Mouse (Mus musculus) lung, embryonic 14.5 days (tissue): ENCODE results near the gene Mpzl2. TPM values are rescaled to one million over a fixed set of nuclear protein-coding genes. Genes with fewer than 3 reads are reported as not detected.

ENCODE experiments used
- ATAC-seq: fragments of 200-750 bp; cut with Nextera tagmentation; 2 replicates; pipeline ENCODE4 v1.8.0; 2017; ENCODE audit warnings: mild to moderate bottlenecking, moderate TSS enrichment, moderate library complexity; ENCODE audit not compliant: insufficient read depth
- DNase-seq: peaks from one replicate; pipeline ENCODE4 v3.0.0-alpha.2; 2015
- H3K27ac ChIP-seq: fragments of 300-500 bp; sonication (generic); 2 replicates; pipeline ENCODE4 v1.5.1; 2014; ENCODE audit warnings: low read depth, mild to moderate bottlenecking, moderate library complexity
- H3K27me3 ChIP-seq: fragments of 300-500 bp; sonication (generic); 2 replicates; pipeline ENCODE4 v1.6.1; 2014; ENCODE audit warnings: low read length, control low read depth; ENCODE audit not compliant: insufficient read depth
- H3K36me3 ChIP-seq: fragments of 300-500 bp; sonication (generic); 2 replicates; pipeline ENCODE4 v1.6.1; 2014; ENCODE audit warnings: control low read depth; ENCODE audit not compliant: insufficient read depth
- H3K4me1 ChIP-seq: fragments of 300-500 bp; sonication (generic); 2 replicates; pipeline ENCODE4 v1.6.1; 2014; ENCODE audit warnings: antibody characterized with exemption, control low read depth; ENCODE audit not compliant: insufficient read depth
- H3K4me2 ChIP-seq: fragments of 300-500 bp; sonication (generic); 2 replicates; pipeline ENCODE4 v1.6.1; 2014; ENCODE audit warnings: mild to moderate bottlenecking
- H3K4me3 ChIP-seq: fragments of 300-500 bp; sonication (generic); 2 replicates; pipeline ENCODE4 v1.5.1; 2014; ENCODE audit warnings: low read depth, low read length
- H3K9ac ChIP-seq: fragments of 300-500 bp; sonication (generic); 2 replicates; pipeline ENCODE4 v1.6.1; 2014
- H3K9me3 ChIP-seq: fragments of 300-500 bp; sonication (generic); 2 replicates; pipeline ENCODE4 v1.6.1; 2016; ENCODE audit warnings: low read depth, low read length, control low read depth
- CTCF ChIP-seq: IDR thresholded peaks from 2 replicates; pipeline ENCODE4 v1.5.1; 2016; ENCODE audit warnings: antibody characterized with exemption, low read depth
- WGBS: fragments of 180-500 bp; shearing (Covaris S2); extraction: QIAGEN DNeasy Blood & Tissue Kit; methylation state at CpG from one replicate; pipeline ENCODE4 v1.1.7; 2014; 5-methylcytosine and 5-hydroxymethylcytosine counted together
- polyA plus RNA-seq: library from polyadenylated mRNA; unstranded; fragments of >200 nt; fragmentation: Nextera tagmentation; extraction: Ambion mirVana; gene quantifications from 2 replicates; pipeline ENCODE4 v1.2.1, GENCODE M21; 2014

The Mpzl2 gene
- polyA plus RNA-seq, 1 experiment from 2014 or later, result 15.0 TPM

DNA sequence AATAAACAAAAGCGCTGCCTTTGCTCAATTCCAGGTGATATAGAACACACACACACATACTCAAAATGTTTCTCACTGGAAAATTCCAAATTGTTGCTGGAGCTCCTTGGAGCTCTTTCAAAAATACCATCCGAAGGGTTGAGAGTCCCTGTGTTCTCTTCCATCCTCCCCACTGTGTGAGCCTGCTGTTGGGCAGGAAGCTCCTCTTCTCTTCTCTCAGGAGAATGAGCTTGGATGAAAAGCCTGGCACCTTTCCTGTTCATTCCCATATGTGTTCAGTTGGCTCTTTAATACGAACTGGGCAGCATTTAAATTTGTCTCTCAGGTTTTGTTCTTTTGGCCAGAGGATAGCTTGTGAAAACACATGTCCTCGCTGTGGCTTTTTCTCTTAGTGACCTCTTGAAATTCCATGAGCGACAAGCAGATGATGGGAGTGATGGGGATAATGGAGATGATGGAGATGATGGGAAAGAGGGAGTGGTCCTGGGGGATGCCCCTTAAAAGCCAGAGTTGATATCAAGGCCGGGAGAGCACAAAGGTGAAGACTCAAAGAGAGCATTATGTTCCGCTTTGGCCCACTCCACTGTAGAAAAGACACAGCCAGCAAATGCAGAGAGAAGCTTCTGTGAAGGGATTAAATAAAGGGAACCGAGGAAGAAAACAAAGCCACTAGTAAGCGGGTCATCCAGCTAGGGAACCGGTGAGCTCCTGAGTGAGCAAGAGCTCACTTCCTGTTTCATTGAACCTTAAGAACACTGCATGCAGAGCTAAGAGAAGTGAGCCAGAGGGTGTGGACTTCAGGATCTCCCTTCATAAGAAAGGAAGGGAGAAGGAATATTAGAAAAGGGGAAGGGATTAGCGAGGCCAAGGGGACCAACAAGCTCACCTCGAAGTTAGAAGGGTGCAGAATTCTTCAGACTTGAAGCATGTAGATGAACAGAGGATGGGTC is 46.4 kb downstream of the Mpzl2 start:
- 72% methylated on average over 12 of the region's 12 CpGs for WGBS
- H3K4me1 ChIP-seq, result no peaks in the 10 kb centered on the region
- no peak for ATAC-seq
- no peaks in the 10 kb centered on the region for H3K9me3 ChIP-seq
- no peaks in the 10 kb centered on the region for H3K27me3 ChIP-seq
- H3K27ac ChIP-seq, result no peak overlapping the region
- H3K36me3 ChIP-seq, result no peaks in the 10 kb centered on the region
- no peak for TF ChIP-seq CTCF
- no peak overlapping the region for H3K4me3 ChIP-seq
- no peak overlapping the region for H3K9ac ChIP-seq
- no peak overlapping the region for H3K4me2 ChIP-seq
- no peak for DNase-seq

DNA sequence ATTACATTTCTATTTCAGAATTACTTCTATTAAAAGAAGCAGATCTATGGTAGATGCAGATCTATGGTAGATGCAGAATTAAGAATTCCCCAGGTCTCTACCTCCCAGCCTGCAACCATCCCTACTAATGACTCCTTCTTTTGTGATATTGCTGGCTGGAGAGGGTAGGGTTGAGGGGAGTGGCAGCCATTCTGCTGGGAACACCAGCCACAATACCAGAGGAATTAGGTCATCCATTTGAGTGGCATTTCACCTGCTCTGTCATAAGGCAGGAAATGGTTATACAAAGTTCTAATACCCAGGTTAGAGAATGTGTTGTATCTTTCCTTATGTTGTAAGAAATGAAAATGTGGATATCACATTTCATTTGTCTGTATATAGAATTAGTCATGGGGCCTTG is 48.4 kb downstream of the Mpzl2 start:
- Histone ChIP-seq H3K27ac (no peak overlapping the region), H3K36me3 (no peaks in the 10 kb centered on the region), H3K9me3 (no peaks in the 10 kb centered on the region), H3K27me3 (no peaks in the 10 kb centered on the region), H3K9ac (no peak overlapping the region), H3K4me3 (no peak overlapping the region), H3K4me1 (no peaks in the 10 kb centered on the region), H3K4me2 (no peak overlapping the region)
- no peak for ATAC-seq
- TF ChIP-seq CTCF, result no peak
- DNase-seq, result no peak

DNA sequence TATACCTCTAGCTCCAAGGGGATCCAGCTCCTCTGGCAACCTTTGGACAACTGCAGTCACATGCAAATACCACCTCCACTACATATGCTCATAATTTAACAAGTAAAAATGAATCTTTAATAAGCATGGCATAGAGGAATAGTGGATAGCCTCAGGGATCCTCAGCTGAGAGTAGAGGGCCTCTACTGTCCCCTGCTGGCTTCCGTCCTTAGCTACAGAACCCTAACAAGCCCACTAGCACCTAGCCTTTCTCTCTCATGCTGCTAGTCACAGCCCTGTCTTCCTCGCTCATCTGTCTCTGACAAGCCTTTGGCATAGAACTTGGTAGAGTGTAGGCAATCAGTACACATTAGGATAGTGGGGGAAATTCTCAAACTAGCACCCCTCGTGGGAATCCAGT is 51.2 kb downstream of the Mpzl2 start:
- Histone ChIP-seq H3K27me3 (no peaks in the 10 kb centered on the region), H3K9ac (no peak overlapping the region), H3K36me3 (no peaks in the 10 kb centered on the region), H3K27ac (no peak overlapping the region), H3K9me3 (no peaks in the 10 kb centered on the region), H3K4me2 (no peak overlapping the region), H3K4me1 (no peaks in the 10 kb centered on the region), H3K4me3 (no peak overlapping the region)
- DNase-seq (no peak), ATAC-seq (no peak)
- 61% methylated on average over 3 of the region's 3 CpGs for WGBS
- 0 out of 2 replicates have a peak, but pooled peaks have one; percentile 18 for TF ChIP-seq CTCF

DNA sequence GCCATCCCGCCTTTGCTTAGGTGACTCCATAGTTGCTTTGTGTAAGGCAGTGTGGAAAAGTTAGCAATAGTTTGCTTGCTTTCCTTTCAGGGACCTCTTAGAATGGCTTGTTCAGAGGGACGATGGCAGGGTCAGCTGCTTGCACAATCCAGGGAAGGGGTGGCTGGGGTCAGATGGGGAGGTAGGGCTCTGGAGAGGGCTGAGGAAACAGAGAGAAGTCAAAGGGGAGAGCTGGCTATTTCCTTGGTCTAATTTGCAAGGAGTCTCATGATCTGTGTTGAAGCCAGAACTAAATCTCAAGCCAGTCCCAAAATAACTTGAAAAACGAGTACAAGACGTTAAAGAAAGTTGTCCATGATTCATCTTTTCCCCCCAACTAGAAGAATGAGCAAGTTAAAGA is 53.0 kb downstream of the Mpzl2 start:
- no peak for TF ChIP-seq CTCF
- no peak overlapping the region for H3K4me3 ChIP-seq
- WGBS, result 51% methylated on average over 4 of the region's 4 CpGs
- H3K4me2 ChIP-seq, result no peak overlapping the region
- no peaks in the 10 kb centered on the region for H3K36me3 ChIP-seq
- DNase-seq (no peak), ATAC-seq (no peak)
- no peak overlapping the region for H3K9ac ChIP-seq
- no peaks in the 10 kb centered on the region for H3K4me1 ChIP-seq
- H3K9me3 ChIP-seq, result no peaks in the 10 kb centered on the region
- no peaks in the 10 kb centered on the region for H3K27me3 ChIP-seq
- H3K27ac ChIP-seq, result no peak overlapping the region

DNA sequence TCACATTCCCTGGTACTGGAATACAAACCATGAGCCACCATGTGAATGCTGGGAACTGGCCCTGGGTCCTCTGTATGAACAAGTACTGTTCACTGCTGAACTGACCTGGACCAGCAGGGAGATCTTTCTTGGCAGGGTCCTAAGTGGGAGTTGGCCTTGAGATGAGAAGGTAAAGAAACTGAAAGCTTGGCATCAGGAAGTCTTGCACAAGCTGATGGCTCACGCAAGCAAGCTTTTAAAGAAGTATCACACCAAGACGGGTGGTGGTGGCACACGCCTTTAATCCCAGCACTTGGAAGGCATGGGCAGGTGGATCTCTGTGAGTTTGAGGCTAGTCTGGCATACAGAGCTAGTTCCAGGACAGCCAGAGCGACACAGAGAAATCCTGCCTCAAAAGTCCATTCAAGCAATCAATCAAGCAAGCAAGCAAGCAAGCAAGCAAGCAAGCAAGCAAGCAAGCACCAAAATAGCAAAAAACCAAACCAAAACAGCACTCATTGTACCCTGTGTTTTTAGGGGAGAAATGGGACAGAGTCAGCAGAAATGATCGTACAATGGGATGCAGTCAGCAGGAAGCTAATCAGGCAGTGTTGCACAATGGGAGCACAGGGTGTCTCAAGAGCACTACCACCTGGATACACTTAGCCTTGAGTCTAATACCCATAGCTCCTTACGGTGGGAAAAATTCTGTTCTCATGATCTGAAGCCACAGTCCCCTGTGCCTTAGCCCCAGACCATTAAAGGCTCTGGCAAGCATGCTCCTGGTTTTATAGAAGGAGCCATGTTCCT is 55.7 kb downstream of the Mpzl2 start:
- WGBS, result 66% methylated on average over 6 of the region's 6 CpGs
- Histone ChIP-seq H3K27ac (no peak overlapping the region), H3K36me3 (no peaks in the 10 kb centered on the region), H3K4me1 (no peaks in the 10 kb centered on the region), H3K9ac (no peak overlapping the region), H3K4me3 (no peak overlapping the region), H3K27me3 (no peaks in the 10 kb centered on the region), H3K9me3 (no peaks in the 10 kb centered on the region), H3K4me2 (no peak overlapping the region)
- no peak for TF ChIP-seq CTCF
- ATAC-seq, result no peak
- peak; percentile 26 for DNase-seq

DNA sequence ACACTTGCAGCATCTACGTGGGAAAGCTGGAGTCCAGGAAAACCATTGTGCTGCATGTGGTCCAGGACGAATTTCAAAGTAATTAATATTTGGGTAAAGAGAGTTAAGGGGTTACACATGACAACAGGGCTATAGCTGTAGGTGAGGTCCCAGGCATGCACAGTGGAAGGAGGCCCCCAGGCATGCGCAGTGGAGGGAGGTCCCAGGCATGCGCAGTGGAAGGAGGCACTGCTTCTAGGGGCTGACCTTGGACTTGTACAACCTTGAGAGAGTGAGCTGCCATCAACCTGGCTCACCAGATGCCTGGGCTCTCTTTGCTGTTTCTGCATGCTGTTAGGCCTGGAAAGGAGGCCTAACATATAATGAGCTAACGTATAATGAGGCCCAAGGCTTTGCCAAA is 58.3 kb downstream of the Mpzl2 start:
- no peaks in the 10 kb centered on the region for H3K4me1 ChIP-seq
- H3K4me2 ChIP-seq, result no peak overlapping the region
- no peak overlapping the region for H3K27ac ChIP-seq
- WGBS, result 83% methylated on average over 5 of the region's 5 CpGs
- DNase-seq (no peak), ATAC-seq (no peak)
- no peak for TF ChIP-seq CTCF
- H3K9me3 ChIP-seq, result no peaks in the 10 kb centered on the region
- no peaks in the 10 kb centered on the region for H3K36me3 ChIP-seq
- no peak overlapping the region for H3K4me3 ChIP-seq
- H3K9ac ChIP-seq, result no peak overlapping the region
- no peaks in the 10 kb centered on the region for H3K27me3 ChIP-seq

DNA sequence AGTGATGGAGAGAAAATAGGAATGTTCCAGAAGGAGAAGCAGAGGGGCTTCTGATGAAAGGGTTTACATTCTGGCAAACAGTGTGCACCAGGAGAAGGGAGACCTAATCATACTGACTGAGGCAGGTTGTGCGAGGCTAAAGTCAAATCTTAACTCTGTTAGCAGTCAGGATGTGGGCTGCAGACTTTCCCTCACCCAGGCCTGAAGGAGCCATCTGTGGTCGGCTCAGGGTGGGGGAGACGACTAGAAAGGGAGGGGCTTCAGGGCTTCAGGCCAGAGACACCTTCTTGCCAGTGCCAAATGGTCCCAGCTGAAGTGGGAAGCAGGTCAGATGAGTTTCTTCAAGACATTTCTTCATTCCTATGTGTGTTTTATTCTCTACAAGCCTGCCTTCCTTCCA is 58.8 kb downstream of the Mpzl2 start:
- WGBS, result 26% methylated on average over 3 of the region's 3 CpGs
- no peaks in the 10 kb centered on the region for H3K27me3 ChIP-seq
- no peak for TF ChIP-seq CTCF
- H3K27ac ChIP-seq, result no peak overlapping the region
- no peaks in the 10 kb centered on the region for H3K9me3 ChIP-seq
- ATAC-seq (no peak), DNase-seq (no peak)
- no peaks in the 10 kb centered on the region for H3K4me1 ChIP-seq
- no peak overlapping the region for H3K4me2 ChIP-seq
- H3K36me3 ChIP-seq, result no peaks in the 10 kb centered on the region
- no peak overlapping the region for H3K4me3 ChIP-seq
- no peak overlapping the region for H3K9ac ChIP-seq
